Mouse (Mus musculus) ES-E14 (cell line): Measurements from ENCODE around the gene Stpg1.

Experiments
- HCFC1 ChIP-seq: IDR thresholded peaks from 2 replicates; pipeline ENCODE4 v1.6.1; 2012; ENCODE audit warnings: low read length, inconsistent platforms, borderline replicate concordance; ENCODE audit not compliant: insufficient read depth
- MAFK ChIP-seq: IDR thresholded peaks from 2 replicates; pipeline ENCODE4 v1.6.1; 2014; ENCODE audit warnings: mild to moderate bottlenecking, low read depth, low read length, inconsistent platforms; ENCODE audit not compliant: insufficient read depth
- ZC3H11A ChIP-seq: IDR thresholded peaks from 2 replicates; pipeline ENCODE4 v1.6.1; 2012; ENCODE audit warnings: low read depth, mild to moderate bottlenecking, inconsistent platforms, low read length, borderline replicate concordance

- TF ChIP-seq HCFC1 (no peak), MAFK (no peak), ZC3H11A (no peak)
These were observed 9.5 kb upstream of the Stpg1 start for GRCm38 (mm10) chr4:135485086-135485485.
